Mouse (Mus musculus): ENCODE results near the gene Capzb.
A peak's percentile ranks its signal among the peaks of the same experiment; 100 is the strongest.

Capzb gene

DNA sequence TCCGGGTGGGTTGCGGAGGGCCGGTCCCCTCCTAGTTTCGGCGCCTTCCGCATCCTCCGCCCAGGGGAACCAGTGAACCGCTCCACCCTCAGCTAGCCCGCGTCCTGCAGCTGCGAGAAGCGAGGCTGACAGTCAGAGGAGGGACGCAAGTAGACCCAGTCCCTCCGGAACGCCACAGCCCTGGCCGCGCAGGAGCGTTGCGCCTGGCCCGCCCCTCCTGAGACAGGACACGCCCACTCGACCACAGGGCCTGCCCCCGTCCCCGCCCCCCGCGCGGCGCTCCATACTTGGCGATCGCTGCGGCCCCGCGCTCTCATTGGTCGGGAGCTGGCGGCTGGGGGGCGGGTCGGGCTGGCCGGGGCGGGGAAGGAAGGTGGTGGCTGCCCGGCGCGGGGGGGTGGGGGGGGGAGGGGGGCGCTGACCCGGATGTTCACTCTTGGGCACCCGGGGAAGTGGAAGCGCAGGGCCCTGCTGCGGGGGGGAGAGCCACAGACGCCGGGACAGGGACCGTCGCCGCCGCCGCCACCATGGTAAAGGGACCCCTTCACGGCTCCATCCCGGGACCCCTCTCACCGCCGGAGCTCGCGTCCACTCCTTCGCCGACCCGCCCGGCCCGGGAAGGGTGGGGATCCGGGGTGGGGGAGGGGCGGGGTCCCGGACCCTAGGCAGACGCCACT, at the start of gene Capzb:
Capzb (plus strand) TSS at position 401 of the 677 bp plus-strand sequence.
- DNase-seq (ENCODE audit: inconsistent age in 2 of 2, low spot score in 1 of 2), result peak; percentile 97 to 99

DNA sequence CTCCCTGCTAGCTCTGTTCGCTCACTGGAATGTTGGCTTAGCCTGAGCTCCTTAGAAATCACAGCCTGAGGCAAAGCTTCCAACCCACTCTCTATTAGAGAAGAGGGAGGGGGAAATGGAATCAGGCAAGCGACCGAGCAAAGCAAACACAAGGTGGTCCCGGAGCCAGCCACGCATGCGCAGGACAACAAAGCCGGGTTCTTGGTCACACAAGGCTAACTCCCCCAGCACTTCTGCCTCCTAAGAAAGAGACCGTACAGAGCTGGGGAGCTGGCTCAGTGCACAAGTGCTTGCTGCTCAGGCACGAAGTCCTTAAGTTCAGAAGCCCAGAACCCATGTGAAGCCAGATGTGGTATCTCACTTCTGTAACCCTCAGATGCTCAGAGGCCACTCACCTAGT, 49.7 kb upstream of the Capzb start:
- DNase-seq (ENCODE audit: inconsistent age in 2 of 2, low spot score in 1 of 2), result no peak

DNA sequence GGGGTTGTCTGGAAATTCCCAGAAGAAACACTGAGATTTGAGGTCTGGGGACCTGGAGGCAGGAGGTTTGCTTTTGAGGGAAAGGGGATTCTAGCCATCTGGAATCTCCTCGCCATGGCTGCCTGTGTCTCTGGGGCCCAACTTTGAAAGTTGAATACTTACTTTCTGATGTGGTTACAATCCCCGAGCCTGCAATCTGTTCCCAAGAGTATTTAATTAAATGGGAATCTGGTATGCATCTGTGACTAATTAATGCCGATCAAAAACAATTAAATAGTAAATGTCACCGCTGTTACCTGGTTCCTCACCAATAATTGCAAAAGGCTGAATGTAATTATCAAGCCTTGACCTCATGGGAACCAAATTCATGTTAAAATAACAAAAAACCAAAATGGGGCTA, 48.1 kb upstream of the Capzb start:
- DNase-seq (ENCODE audit: inconsistent age in 2 of 2, low spot score in 1 of 2), result no peak

DNA sequence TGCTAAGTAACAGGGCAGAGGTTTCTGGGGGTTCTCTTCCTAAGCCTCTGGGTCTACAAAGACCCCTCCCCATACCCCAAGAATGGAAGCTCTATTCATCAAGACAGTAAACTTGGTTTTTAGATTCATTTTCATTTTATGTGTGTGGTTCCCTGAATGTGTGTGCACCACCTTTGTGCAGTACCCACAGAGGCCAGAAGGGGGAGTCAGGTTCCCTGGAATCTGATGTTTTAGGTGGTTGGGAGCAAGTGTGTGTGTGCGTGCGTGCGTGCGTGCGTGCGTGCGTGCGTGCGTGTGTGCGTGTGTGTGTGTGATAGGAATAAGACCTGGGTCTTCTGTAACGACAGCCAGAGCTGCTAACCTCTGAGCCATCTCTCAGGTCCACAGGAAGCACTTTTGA, 47.5 kb upstream of the Capzb start:
- no peak for DNase-seq (ENCODE audit: inconsistent age in 2 of 2, low spot score in 1 of 2)

DNA sequence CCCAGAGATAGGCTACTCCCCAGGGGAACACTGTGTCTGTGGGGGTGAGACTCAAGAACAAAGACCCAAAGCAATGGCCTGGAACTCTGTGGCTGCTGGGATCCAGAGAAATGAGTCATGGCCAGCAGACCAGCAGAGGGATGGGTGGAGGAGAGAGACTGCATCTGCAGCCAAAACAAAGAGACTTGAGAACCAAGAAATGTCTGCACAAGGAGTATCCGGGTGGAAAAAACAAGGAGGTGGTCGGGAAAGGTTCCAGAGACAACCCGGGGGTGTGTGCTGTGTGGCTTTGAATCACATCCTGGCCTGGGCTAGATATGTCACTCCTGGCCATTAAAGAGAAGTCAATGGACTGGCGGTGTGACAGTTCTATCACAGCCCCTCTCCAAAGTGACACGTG, 45.9 kb upstream of the Capzb start:
- peak in 1 of 2 experiments; percentile 45 for DNase-seq (ENCODE audit: inconsistent age in 2 of 2, low spot score in 1 of 2)

DNA sequence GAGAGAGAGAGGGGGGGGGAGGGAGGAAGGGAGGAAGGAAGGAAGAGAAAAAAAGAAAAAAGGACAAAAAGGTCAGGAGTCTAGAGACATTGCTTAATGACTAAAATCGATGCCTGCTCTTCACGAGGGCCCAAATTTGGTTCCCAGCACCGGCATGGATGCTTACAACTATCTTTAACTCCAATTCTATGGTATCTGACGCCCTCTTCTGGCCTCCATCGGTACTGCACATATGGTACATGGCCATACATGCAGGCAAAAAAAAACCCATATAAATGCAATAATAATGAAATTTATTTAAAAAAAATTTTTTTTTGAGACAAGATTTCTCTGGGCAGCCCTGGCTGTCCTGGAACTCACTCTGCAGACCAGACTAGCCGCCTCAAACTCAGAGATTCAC, 41.3 kb upstream of the Capzb start:
- no peak for DNase-seq (ENCODE audit: inconsistent age in 2 of 2, low spot score in 1 of 2)

DNA sequence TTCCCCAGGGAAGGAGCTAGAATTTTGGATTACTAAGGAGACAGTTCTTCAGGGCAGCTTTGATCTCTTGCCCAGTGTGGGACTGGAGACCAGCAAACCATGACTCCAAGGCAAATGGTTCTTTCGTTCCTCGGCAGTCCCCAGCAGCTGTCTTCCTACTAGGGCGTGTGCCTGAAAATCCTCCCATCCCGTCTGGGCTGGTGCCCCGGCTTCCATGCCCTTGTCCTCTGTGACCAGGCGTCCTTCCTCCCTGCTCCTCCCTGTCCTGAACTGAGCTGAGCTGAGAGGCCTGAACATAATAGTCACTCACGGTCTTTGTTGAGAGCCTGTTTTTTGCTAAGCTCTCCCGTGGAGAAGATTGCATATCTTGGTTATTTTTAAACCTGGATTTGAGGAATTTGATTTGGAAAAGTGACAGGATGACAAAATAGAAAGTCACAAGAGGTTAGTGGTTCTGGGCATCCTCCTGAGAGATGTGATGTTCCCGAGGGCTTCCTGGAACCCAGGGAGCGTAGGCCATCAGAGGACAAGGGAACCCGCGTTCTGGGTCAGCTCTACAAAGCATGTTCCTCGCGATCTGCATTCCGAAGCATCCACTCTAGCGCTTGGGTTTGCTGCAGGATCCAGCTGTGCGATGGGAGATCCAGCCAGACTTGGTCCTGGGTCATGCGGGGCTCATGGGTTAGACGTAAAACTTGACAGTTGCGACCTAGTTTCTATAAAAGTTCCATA, 38.0 kb upstream of the Capzb start:
- peak in 1 of 2 experiments; percentile 52 for DNase-seq (ENCODE audit: inconsistent age in 2 of 2, low spot score in 1 of 2)

DNA sequence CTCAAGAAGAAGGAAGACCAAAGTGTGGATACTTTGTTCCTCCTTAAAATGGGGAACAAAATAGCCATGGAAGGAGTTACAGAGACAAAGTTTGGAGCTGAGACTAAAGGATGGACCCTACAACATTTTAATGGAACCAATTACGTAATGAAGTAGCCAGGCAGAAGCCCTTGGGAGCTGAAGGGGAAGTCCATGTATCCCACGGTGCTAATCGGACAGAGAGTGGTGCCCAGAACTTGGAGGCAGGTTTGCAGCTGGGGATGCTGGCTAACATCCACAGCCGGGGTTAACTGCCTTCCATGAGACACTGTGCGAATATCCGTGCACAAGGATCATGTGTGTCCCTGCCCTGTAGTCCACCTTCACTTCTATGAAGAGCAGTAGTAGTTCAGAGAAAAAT, 36.2 kb upstream of the Capzb start:
- no peak for DNase-seq (ENCODE audit: inconsistent age in 2 of 2, low spot score in 1 of 2)

DNA sequence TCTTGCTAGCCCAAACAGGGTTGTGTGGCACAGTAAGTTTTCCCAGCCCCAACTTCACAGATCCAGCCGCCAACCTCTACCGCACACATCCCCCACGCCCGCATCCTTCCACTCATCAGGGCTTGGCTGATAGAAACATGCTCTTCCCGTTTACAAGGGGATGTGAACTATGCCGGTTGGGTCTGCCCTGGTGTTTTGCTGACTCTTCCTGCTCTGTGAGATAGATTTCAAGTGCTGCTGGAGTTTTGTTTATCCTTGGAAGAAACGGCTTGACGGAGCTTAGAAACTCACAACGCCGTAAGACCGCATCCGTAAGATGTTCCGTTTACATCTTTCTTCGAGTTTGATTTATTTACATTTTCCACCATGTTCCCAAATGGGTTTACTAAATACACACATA, 34.3 kb upstream of the Capzb start:
- no peak for DNase-seq (ENCODE audit: inconsistent age in 2 of 2, low spot score in 1 of 2)

DNA sequence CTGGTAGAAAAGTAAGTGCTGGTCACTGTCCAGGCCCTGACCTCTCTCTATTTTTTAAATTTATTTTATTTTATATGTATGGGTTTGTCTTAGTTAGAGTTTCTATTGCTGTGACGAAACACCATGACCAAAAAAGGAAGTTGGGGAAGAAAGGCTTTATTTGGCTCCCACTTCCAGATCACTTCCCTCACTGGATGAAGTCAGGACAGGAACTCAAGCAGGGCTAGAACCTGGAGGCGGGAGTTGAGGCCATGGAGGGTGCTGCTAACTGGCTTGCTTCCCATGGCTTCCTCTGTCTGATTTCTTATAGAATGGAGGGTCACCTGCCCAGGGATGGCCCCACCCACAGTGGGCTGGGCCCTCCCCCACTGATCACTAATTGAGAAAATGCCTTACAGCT, 31.6 kb upstream of the Capzb start:
- DNase-seq (ENCODE audit: inconsistent age in 2 of 2, low spot score in 1 of 2), result no peak

DNA sequence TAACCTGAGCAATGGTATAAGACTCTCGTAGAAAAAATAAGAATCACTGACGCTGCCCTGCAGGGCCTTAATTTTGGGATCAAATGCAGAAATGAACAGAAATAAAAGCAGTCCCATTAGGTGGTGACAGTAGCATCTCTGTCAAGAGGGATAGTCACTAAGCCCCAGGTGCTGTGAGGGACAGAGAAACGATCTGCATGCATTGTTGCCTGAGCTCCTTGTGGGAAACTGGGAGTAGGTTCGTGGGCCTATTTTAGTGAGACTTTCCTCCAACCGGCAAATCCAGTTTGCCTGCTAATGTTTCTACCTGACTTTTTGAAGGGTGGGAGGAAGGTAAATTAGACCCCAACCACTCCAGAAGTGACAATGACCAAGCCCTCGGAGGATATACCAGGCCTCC, 28.6 kb upstream of the Capzb start:
- no peak for DNase-seq (ENCODE audit: inconsistent age in 2 of 2, low spot score in 1 of 2)

DNA sequence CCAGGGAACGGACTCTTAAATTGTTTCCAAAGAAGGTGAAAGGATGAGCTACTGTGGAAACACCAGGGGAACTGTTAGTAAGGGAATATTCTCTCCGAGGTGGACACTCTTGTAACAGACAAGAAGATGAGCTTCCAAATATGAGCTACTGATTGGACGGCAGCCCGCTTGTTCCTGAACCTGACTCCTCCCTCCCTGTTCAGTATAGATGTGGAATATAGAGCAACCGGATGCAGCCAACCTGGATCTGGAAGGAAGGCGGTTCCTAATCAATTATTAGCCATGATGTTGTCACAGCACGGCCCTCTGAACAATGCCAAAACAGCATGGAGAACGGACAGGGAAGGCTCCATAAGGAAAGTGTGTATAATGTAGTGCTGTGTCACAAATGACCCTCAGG, 27.4 kb upstream of the Capzb start:
- no peak for DNase-seq (ENCODE audit: inconsistent age in 2 of 2, low spot score in 1 of 2)

DNA sequence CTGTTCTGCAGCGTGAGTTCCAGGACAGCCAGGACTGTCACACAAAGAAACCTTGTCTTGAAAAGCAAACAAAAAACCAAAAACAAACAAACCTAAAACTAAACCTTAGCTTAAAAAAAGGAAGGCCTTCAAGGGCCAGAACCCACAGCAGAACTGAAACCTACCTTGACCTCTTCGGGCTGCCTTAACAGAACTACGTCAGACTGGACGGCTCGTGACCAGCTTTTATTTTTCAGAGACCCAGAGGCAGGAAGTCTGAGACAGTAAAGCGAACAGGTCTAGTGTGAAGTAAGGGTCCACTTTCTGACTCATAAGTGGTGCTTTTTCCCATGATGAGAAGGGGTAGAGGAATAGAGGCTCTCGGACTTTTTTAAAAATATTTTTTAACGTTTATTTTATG, 26.5 kb upstream of the Capzb start:
- no peak for DNase-seq (ENCODE audit: inconsistent age in 2 of 2, low spot score in 1 of 2)

DNA sequence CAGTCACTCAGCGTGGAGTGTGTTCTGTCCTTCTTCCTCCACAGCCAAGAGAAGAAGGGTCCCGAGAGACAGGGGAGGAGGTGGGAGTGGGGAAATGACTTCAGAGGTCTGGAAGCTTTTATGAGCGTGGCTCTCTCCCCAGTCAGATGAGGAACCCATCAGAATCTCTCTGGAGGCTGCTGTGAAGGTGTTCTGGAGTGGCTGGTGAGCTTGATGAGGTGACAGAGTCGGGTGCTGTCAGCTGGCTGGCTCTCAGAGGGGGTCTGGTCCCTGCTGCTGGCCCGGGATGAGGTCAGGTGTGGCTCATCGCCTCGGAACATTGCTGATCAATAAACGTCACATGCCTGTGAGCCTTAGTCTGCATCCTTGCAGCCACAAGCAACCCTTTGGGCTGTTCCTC, 25.6 kb upstream of the Capzb start:
- DNase-seq (ENCODE audit: inconsistent age in 2 of 2, low spot score in 1 of 2), result no peak

DNA sequence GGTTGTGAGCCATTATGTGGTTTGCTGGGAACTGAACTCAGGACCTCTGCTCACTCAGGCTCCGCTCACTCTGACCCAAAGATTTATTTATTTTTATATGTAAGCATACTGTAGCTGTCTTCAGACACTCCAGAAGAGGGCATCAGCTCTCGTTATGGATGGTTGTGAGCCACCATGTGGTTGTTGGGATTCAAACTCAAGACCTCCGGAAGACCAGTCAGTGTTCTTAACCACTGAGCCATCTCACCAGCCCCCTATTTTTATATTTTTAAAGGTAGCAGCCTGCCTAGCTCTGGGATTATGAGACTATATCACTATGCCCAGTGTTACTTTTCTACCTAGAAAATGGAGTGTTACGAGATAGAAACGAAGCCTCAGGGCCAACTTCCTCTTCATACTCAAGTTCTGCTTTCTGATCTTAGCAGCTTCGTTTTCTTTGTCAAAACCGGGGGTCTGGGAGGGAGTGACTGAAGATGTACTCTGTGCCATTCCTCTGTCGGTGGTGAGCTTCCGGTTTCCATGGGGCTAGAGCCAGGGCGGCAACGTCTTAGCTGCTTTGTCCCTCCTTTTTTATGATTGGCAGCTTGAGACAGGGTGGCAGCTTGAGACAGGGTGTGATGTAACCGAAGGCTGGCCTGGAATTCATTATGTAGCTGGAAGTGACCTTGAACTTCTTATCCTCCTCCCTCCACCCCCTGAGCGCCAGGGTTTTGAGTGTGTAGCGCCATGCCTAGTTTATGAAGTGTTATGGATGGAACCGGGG, 23.5 kb upstream of the Capzb start:
- peak; percentile 82 to 91 for DNase-seq (ENCODE audit: inconsistent age in 2 of 2, low spot score in 1 of 2)

DNA sequence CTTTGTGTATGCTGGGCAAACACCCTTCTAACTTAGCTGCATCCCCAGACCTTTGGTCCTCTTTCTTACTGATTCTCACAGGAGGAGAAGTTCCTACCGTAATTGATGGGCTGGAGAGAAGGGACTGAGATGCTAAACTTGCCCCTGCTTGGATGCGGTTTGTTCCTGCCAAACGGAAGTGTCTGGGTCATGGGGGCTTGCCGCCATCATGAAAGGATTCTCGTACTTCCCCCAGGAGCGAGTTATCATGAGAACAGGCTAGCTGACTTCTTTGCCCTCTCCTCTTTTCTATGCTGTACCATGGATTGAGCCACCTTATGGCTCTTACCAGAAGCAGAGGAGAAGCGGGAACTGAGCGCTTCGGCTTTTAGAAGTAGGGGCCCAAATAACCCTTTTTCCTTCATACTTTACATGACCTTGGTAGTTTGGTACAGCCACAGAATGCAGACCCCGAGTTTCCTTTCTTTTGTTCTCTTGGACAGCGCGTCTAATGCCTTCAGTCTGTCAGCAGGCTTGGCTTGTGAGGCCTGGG, 22.9 kb upstream of the Capzb start:
- no peak for DNase-seq (ENCODE audit: inconsistent age in 2 of 2, low spot score in 1 of 2)

DNA sequence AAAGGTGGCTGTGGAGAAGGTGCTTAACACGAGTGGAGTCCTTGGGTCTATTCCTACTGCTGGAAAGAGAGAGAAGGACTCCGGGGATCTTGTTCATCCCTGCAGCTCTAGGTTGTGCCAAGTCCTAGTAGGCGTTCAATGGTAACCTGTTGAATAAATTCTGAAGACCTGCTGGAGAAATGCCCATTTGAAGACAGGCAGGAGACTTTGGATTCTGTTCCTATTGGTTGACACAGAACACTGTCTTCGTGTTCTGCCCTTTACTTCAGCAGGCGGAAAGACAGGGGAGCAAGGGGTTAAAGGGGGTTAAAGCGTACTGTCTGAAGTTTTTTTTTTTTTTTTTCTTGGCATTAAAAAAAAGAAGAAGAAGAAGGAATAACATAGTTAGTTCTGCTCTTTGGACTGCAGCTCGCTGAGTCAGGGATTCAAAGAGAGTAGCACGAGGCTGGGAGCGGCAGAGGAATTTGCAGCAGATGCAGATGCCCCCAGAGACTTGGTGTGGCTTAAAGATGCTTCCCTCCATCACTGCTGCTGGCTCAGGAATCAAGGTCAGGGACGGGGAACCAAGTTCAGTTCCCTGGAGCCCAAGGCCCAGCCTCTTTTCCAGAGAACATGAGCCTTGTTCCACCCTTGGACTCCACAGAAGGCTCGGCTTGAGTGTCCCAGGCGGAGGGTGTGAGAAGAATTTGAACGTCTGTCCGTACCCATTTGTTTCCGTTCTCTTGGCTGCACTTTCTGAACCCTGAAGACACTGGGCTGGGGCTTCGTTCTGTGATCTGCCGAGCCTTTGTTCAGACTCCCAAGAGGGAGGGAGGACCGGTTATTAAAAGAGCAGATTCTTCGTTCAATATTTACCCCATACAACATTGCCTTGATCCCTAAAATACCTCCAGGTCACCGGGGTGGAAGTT, 17.4 kb upstream of the Capzb start:
- DNase-seq (ENCODE audit: inconsistent age in 2 of 2, low spot score in 1 of 2), result peak; percentile 55 to 76

DNA sequence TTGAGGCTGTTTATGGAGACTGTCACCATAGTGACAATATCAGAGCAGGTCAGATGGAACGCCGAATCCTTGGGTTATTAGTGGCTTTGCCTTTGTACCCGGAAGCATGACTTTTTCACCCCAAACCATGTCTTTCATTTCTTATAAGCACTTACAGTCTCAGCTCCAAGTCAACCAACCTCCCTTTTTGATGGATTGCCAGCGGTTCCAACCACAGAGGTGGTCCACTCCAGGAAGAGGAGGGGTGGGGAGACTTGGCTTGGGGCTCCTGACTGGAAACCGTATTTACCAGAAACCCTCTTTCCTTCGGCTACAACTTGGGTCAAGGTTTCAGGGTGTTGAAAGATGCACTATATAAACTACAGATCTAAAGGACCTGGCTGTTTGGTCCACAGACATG, 16.7 kb upstream of the Capzb start:
- DNase-seq (ENCODE audit: inconsistent age in 2 of 2, low spot score in 1 of 2), result peak in 1 of 2 experiments; percentile 24

DNA sequence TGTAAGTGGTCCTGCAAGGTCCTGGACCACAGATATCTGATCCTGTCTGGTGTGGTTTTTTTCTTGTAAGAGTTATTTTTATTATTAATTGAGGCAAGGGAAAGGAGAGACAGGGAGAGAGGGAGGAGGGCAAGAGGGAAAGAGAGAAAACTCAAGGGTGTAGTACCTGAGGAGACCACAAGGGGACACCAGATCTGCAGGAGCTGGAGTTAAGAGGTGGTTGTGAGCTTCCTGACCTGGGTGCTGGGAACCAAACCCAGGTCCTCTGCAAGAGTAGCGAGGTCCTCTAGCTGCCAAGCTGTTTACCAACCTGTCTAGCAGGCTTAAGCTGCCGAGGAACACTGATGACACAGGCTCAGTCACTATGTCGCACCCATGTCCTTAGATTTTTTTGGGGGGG, 14.8 kb upstream of the Capzb start:
- no peak for DNase-seq (ENCODE audit: inconsistent age in 2 of 2, low spot score in 1 of 2)

DNA sequence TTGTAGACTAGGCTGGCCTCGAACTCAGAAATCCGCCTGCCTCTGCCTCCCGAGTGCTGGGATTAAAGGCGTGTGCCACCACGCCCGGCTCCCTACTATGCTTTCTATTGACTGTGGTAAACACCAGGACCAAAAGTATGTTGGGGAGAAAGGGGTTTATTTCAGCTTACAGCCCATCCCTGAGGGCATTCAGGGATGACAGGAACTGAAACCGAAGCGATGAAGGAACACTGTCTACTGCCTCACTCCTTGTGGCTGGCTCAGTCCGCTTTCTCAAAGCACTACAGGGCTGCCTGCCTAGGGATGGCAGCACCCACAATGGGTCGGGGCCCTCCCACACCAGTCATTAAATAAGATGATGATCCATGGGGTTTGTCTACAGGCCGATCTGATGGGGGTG, 14.3 kb upstream of the Capzb start:
- DNase-seq (ENCODE audit: inconsistent age in 2 of 2, low spot score in 1 of 2), result no peak

DNA sequence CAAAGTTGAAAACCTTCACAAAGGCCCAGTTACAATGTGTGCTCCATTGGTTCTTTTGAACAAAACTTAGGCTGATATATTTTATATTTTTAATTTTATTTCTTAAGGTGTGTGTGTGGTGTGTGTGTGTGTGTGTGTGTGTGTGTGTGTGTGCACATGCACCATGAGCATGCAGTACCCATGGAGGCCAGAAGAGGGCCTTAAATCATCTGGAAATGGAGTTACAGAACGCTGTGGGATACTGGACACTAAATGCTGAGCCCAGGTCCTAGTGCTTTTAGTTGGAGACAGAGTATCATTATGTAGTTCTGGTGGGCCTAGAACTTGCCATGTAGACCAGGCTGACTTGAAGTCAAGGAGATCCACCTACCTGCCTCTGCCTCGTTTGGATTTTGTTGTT, 13.5 kb upstream of the Capzb start:
- DNase-seq (ENCODE audit: inconsistent age in 2 of 2, low spot score in 1 of 2), result no peak
